Mouse (Mus musculus) layer of hippocampus, postnatal 10 days (tissue): Measurements from ENCODE around the gene Wdr60. TPM values are rescaled to one million over a fixed set of nuclear protein-coding genes. Genes with fewer than 3 reads are reported as not detected.
"Not testable (repeated sequence)": the region's sequence is repeated elsewhere in the genome, so short reads cannot be mapped to it uniquely, and the experiment has no call there.

ENCODE experiments used
- DNase-seq, 2 experiments: peaks; one replicate each; pipeline ENCODE4 v3.0.0; 2021; ENCODE audit warnings: low spot score in 2 of 2
- long read RNA-seq: library from polyadenylated mRNA; stranded (forward); transcript quantifications from one replicate; pipeline ENCODE4 v2.0.0, GENCODE M21; 2023
- total RNA-seq, 2 experiments: library from RNA; stranded (reverse); gene quantifications; 2 replicates each; pipeline ENCODE4 v1.2.3; 2021

Wdr60 gene
- 10 to 100 TPM; 12.6 to 15.6 TPM for total RNA-seq
- long read RNA-seq, partial matches to known transcripts: 2 of 12 reads
- long read RNA-seq, other reads (novel, unspliced or antisense): 6 of 12 reads

GRCm38 (mm10) chr12:116262555-116263341 lies at the start of gene Wdr60:
Gene Wdr60, minus strand, starts transcription at chr12:116263022.
- peak; percentile 81 to 87 for DNase-seq

GRCm38 (mm10) chr12:116308612-116309011 lies 45.8 kb upstream of the Wdr60 start:
- DNase-seq: no peak

GRCm38 (mm10) chr12:116307870-116308269 lies 45.0 kb upstream of the Wdr60 start:
- no peak for DNase-seq

GRCm38 (mm10) chr12:116306042-116306441 lies 43.2 kb upstream of the Wdr60 start:
- no peak for DNase-seq

GRCm38 (mm10) chr12:116302181-116302580 lies 39.4 kb upstream of the Wdr60 start:
- DNase-seq: no peak

- DNase-seq: no peak
These were observed 37.1 kb upstream of the Wdr60 start for GRCm38 (mm10) chr12:116299906-116300305.

GRCm38 (mm10) chr12:116293599-116294292 lies 30.9 kb upstream of the Wdr60 start:
- DNase-seq: no peak

GRCm38 (mm10) chr12:116293185-116293584 lies 30.4 kb upstream of the Wdr60 start:
- DNase-seq: no peak

GRCm38 (mm10) chr12:116283511-116283910 lies 20.7 kb upstream of the Wdr60 start:
- DNase-seq: no peak

- no peak for DNase-seq
These were observed 20.0 kb upstream of the Wdr60 start for GRCm38 (mm10) chr12:116282856-116283255.

- DNase-seq: peak in 1 of 2 experiments; percentile 36
These were observed 18.8 kb upstream of the Wdr60 start for GRCm38 (mm10) chr12:116281427-116282281.

GRCm38 (mm10) chr12:116280653-116281364 lies 18.0 kb upstream of the Wdr60 start, which contains the start of gene Esyt2:
Gene Esyt2, plus strand, starts transcription at chr12:116281196.
- DNase-seq: peak; percentile 100

GRCm38 (mm10) chr12:116280149-116280652 lies 17.4 kb upstream of the Wdr60 start:
- DNase-seq: no peak

- no peak for DNase-seq
These were observed 16.4 kb upstream of the Wdr60 start for GRCm38 (mm10) chr12:116279181-116279580.

GRCm38 (mm10) chr12:116278541-116278940 lies 15.7 kb upstream of the Wdr60 start:
- no peak for DNase-seq

- no peak for DNase-seq
These were observed 14.1 kb upstream of the Wdr60 start for GRCm38 (mm10) chr12:116276961-116277360.

- DNase-seq: no peak
These were observed 12.8 kb upstream of the Wdr60 start for GRCm38 (mm10) chr12:116275631-116276030.

GRCm38 (mm10) chr12:116275086-116275485 lies 12.3 kb upstream of the Wdr60 start, which contains the start of gene Gm11027:
Gene Gm11027, plus strand, starts transcription at chr12:116275386.
- DNase-seq: not testable (repeated sequence)

- DNase-seq: no peak
These were observed 10.9 kb upstream of the Wdr60 start for GRCm38 (mm10) chr12:116273733-116274132.

- no peak for DNase-seq
These were observed 8.2 kb upstream of the Wdr60 start for GRCm38 (mm10) chr12:116271071-116271470.
